Mouse (Mus musculus) hematopoietic stem cell, adult 5-6 weeks (primary cell): ENCODE measurements around the gene Cct4. TPM values are rescaled to one million over a fixed set of nuclear protein-coding genes. Genes with fewer than 3 reads are reported as not detected.

Source experiments
- ATAC-seq, 2 experiments: fragments of 125-278 bp in 1 of 2; replicated peaks in 1 of 2; 2 replicates each; pipeline ENCODE4 v1.8.0; 2016 to 2017; ENCODE audit warnings: inconsistent platforms in 2 of 2, mild to moderate bottlenecking in 2 of 2, moderate number of reproducible peaks in 2 of 2, low read depth in 1 of 2, moderate TSS enrichment in 1 of 2; ENCODE audit not compliant: low FRiP score in 2 of 2, poor library complexity in 2 of 2, severe bottlenecking in 2 of 2, insufficient read depth in 1 of 2, low TSS enrichment in 1 of 2
- total RNA-seq: library from RNA; stranded (forward); fragments of 172-1452, 232-1000 nt; gene quantifications from 2 replicates; pipeline ENCODE4 v1.2.3, GENCODE M21; 2017

Cct4 gene
- total RNA-seq, result 299 and 343 TPM in 2 replicates

GRCm38 (mm10) chr11:22990393-22991126, at the start of gene Cct4:
Gene Cct4, plus strand, starts transcription at chr11:22990519.
- peak; percentile 92 to 93 for ATAC-seq

GRCm38 (mm10) chr11:22949101-22949500, 41.2 kb upstream of the Cct4 start:
- ATAC-seq, result no peak

DNA sequence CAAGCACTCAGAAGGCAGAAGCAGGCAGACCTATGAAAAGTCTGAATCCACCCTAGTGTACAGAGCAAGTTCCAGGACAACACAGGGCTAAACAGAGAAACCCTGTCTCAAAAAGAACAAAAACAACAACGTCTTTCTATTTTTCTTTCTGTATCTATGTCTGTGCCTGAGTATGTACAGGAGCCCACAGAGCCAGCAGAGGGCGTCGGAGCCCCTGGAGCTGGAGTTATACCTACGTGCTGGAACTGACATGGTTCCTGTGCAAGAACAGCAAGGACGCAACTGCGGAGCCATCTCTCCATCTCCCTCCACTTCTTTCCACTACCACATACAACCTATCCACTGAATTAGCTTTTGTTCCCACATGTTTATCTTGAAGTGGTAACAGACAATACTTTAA, 40.2 kb upstream of the Cct4 start:
- no peak for ATAC-seq

DNA sequence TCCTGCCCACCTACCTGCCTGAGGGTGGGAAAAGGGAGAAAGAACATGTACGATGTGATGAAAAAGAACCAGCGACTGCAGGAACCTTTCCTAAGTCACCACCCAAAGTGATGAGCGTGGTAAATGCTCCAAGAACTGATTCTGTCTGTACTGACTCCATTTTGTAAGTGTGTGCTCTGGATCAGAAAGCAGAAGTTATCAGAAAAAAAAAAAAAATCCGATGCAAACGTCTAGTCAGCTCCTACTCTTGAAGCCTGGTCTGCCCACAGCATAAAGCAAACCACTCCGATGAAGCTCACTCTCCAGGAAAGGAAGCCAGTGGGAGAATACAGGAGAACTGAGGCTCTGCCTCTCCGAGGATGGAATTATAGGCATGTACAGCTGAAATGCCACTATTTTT, 37.7 kb upstream of the Cct4 start:
- 0 out of 4 replicates have a peak, but pooled peaks of 1 of the 2 experiments have one; percentile 25 for ATAC-seq

DNA sequence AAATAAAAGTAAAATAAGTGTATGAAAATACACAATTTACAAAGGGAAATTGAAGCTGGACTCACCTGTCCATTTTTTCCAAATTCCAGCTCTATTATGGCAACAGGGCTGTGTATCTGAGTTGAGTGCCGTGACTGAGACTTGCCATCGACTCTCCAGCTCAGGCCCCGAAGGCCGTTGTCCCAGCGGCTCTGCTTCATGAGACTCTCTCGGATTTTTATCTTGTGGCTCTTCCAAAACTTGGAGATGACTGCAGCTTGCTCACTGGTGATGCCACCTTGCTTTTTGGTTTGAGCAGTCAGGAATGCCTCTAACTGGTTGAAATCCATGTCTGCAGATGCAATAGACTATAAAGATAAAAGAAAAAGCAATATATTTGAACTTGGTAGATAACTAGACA, 34.0 kb upstream of the Cct4 start:
- no peak for ATAC-seq

GRCm38 (mm10) chr11:22956830-22957229, 33.5 kb upstream of the Cct4 start:
- ATAC-seq, result peak; percentile 81 to 86

DNA sequence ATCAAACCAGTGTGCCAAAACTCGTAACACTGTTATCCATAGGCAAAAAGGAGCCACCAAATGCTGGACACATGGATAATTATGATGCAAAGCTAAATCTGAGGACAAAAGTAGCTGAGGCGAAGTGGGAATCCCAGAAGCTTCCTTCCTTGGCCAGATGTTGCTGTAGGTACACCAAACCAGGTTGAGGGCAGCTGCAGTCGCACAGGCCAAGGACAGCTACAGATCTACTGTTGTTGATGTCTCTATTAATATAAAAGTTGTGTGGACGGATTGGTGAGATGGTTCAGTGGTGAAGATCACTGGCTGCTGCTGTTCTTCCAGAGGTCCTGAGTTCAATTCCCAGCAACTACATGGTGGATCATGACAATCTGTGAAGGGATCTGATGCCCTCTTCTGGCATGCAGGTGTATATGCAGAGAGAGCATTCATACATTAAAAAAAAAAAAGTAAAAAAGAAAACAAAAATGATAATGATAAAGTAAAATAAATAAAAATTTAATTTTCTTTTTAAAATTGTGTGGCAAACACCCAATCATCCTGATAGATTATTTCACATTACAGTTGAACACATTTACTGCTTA, 32.4 kb upstream of the Cct4 start:
- ATAC-seq, result no peak

DNA sequence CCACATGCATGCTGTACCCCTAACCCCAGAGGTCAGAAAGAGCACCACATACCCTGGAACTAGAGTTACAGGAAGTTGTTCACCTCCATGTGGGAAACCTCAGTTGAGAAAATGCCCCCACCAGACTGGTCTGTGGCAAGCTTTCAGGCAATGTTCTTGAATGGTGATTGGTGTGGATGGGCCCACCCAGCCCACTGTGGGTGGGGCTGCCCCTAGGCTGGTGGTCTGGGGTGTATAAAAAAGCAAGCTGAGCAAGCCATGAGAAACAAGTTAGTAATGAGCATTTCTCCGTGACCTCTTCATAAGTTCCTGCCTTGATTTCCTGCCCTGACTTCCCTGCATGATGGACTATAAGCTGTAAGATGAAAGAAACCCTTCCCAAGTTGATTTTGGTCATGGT, 28.2 kb upstream of the Cct4 start:
- no peak for ATAC-seq

GRCm38 (mm10) chr11:22964401-22964800, 25.9 kb upstream of the Cct4 start:
- ATAC-seq, result no peak

DNA sequence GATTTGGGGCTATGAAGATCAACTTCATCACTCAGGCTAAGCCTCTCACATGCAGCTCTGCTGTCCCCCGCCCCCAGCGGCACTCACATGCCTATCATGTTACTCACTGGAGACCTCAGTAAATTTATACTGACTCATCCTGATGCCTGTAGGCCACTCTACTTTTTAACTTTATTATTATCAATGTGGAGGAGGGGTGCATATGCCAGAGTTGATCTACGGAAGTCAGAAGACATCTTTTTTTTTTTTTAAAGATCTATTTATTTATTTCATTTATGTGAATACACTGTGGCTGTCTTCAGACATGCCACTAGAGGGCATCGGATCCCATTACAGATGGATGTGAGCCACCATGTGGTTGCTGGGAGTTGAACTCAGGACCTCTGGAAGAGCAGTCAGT, 24.8 kb upstream of the Cct4 start:
- no peak for ATAC-seq

GRCm38 (mm10) chr11:22969486-22969885, 20.8 kb upstream of the Cct4 start:
- peak in 1 of 2 experiments; percentile 62; a peak in 1 of 4 replicates for ATAC-seq

DNA sequence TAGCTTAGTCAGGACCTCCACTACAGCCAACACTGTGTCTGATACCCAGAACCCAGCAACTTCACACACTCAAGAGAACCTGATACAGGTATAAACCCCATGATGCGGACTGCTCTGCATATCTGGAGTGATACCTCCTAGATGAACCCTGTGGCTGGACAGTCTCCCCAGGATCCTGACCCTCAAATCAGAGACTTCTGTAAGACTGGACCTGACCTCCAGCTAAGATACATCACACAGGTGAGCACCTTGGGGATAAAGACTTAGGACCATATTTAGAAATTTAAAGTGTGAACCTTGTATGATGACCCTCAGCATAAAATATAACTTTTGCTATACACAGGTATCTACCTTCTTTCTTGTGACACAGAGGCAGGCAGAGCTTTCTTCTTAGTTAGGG, 19.8 kb upstream of the Cct4 start:
- ATAC-seq, result no peak

DNA sequence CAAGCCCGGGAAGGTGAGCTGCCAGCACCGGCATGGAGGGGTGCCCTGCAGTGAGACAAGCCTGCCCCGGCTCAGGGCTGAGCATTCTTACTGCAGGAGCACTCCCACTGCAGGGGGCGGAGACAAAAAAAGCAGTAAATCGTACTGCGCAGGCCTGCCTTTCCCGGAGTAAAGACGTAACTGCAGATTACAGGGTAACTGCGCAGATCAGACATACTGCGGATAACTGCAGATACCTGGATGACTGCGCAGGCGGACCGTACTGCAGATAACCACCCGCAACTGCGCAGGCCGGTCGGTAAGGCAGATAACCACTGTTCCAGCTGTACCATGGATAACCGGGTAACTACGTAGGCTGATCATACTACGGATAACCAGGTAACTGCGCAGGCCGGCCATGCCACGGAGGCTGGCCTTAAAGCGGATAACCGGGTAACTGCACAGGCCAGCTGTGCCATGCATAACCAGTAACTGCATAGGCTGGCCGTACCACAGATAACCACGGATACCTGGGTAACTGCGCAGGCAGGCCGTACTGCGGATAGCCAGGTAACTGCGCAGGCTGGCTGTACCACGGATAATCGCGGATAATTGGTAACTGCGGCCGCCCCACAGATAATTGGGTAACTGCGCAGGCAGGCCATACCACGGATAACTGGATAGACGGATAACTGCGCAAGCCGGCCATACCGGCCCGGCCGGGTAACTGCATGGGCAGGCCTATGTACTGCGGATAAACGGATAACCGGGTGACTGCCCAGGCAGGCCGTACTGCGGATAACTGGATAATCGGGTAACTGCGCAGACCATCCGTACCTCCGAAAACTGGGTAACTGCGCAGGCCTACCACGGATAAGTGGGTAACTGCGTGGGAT, 18.2 kb upstream of the Cct4 start, which contains the start of gene Zrsr1:
TSS of gene Zrsr1 (plus strand) at position 171 of the 875 bp plus-strand sequence.
- ATAC-seq, result peak; percentile 70 to 73

DNA sequence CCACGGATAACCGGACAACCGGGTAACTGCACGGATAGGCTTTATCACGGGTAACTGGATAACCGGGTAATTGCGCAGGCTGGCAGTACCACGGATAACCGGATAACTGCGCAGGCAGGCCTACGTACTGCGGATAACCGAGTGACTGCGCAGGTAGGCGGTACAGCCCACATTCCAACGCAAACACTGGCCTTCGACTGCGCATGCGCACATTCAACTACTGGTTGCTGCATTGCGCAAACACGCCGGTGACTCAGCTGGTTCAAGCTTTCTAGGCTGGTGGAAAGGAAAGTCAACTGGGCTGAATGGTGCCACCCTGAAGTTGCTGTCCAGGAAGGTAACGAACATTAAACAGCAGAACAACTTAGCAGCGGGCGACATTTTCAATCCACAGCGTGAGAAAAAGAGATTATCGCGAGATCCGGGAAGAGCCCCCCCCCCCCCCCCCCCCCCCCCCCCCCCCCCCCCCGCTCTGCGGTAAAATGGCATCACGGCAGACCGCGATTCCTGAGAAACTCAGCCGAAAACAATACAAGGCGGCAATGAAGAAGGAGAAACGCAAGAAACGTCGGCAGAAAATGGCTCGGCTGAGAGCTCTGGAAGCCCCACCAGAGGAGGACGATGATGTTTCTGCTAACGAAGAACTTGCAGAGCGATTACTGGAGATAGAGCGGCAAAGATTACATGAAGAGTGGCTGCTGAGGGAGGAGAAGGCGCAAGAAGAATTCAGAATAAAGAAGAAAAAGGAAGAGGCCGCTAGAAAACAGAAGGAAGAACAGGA, 17.4 kb upstream of the Cct4 start:
- peak; percentile 57 to 60 for ATAC-seq

DNA sequence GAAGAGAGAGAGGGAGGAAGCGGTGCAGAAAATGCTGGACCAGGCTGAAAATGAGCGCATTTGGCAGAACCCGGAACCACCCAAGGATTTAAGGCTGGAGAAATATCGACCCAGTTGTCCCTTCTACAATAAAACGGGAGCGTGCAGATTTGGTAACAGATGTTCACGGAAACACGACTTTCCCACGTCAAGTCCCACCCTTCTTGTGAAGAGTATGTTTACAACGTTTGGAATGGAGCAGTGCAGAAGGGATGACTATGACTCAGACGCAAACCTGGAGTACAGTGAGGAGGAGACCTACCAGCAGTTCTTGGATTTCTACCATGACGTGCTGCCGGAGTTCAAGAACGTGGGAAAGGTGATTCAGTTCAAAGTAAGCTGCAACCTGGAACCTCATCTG, 16.7 kb upstream of the Cct4 start:
- ATAC-seq, result no peak

DNA sequence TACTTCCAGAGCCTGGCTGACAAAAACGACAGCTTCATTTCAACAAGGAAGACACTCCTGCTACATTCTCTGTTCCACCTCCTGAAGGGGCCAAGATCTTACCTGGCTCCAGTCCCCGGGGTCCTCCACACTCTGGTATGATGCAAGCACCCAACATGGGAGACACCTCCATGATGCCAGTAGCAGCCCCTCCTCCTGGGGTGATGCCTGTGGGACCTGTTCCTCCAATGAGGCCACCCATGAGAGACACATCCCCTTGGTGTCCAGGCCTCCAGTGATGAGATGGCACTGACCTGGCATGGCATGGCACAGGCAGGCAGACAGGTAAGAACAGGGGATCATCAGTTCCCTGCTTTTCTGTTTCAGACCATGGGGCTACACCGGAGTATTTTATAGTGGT, 12.1 kb upstream of the Cct4 start:
- ATAC-seq, result no peak

DNA sequence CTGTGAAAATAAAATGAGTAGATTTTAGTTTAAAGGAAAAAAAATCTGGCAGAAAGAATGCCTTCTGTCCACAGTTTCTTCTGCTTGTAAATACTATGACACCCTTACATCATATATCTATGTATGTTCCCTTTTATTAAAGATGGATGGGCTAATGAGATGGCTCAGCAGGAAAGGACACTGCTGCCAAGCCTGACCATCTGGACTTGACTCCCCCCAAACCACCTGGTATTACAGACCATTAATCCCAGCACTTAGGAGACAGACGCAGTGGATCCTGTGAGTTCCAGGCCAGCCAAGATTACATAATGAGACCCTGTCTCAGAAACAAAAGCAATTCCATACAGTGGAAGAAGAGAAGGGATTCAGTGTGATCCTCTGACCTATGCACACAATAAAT, 11.6 kb upstream of the Cct4 start:
- no peak for ATAC-seq
